Mouse (Mus musculus): ENCODE data around the gene Xrcc4.
"Not testable (repeated sequence)": the region's sequence is repeated elsewhere in the genome, so short reads cannot be mapped to it uniquely, and the experiment has no call there.

Xrcc4 gene

GRCm38 (mm10) chr13:90088962-90089824 is at the start of gene Xrcc4, which contains the start of gene Tmem167:
Gene Xrcc4 (minus strand): TSS chr13:90089608.
Gene Tmem167 (plus strand): TSS chr13:90089123.
- peak; percentile 85 for DNase-seq

- DNase-seq = no peak
Observed at GRCm38 (mm10) chr13:90136156-90136910, 46.9 kb upstream of the Xrcc4 start.

DNA sequence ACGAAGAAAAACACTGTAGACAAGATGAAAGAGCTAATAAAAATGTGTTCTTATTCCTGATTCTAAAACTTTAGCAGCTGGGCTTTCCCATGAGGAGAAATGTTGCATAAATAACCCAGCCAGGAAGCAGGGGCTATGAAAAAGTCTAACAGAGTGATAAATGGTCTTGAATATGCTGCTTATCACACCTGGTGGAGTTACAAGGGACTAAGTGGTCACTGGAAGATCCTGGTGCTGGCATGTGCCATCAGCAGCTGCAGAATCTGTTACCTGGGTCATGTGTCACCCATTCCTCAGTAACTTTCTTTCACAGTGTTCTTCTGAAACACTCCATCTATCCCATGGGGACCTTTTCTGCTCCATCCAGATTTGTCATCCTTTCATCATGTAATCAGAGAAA is 22.3 kb upstream of the Xrcc4 start:
- DNase-seq = no peak

GRCm38 (mm10) chr13:90108746-90109145 is 19.3 kb upstream of the Xrcc4 start:
- DNase-seq = not testable (repeated sequence)

DNA sequence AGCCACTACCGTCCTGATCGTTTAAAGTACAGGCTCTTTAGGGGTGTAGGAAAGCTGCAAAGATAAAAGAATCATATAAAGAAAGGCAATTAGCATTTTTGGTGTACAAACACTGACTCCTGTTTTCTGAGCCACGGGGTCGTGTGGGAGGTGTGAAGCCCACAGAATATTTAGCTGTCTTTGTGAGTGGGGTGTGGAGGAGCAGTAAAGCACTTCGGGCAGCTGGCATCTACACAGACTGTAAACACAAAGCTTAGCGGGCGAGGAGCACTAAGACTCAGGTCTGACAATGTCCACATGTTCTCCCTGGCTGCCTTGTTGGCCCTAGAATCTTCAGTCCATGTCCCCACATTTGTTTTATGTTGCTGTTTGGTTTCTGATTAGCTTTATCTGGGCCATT is 16.7 kb upstream of the Xrcc4 start:
- DNase-seq = no peak

- no peak for DNase-seq
Observed at GRCm38 (mm10) chr13:90101514-90101913, 12.1 kb upstream of the Xrcc4 start.

DNA sequence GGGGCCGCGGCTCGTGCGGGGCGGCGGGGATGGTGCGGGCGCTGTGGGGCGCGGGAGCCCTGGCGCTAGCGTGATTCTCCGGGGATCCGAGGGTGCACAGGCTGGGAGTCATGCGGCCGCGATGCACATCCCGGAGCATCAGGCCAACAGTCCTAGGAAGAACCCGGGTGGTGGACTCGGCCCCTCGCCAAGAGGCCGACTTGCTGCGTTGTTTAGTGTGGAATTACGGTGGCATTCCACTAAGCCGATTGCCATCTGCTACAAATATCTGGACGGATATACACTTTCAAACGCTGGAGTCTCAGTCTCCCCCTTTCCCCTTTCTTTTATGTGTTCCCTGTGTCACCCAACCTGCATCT is 396 bp upstream of the Xrcc4 start:
- no peak for DNase-seq

GRCm38 (mm10) chr13:90061877-90062276 is 27.5 kb downstream of the Xrcc4 start:
- DNase-seq = no peak

- no peak for DNase-seq
Observed at GRCm38 (mm10) chr13:90052408-90052807, 37.0 kb downstream of the Xrcc4 start.

DNA sequence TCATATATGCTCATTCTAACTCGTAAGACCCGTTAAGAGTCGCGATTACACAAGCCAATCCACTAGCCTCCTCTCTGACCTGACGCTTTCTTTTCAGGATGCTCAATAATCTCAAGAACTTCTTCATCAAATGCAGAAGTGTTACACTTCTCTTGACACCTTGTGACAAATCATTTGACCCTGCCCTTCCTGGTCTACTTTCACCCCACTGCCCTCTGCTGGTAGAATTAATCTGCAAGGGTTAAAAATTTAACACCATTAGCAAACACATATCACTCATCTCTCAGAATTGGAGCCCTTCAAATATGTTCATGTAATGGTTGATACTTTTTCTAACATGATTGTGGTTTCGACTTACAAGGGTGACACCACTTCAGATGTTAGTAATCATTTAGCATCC is 37.7 kb downstream of the Xrcc4 start:
- peak; percentile 8 for DNase-seq

GRCm38 (mm10) chr13:90039613-90040012 is 49.8 kb downstream of the Xrcc4 start:
- no peak for DNase-seq

- no peak for DNase-seq
Observed at GRCm38 (mm10) chr13:90032977-90033376, 56.4 kb downstream of the Xrcc4 start.

GRCm38 (mm10) chr13:90032523-90032922 is 56.9 kb downstream of the Xrcc4 start:
- DNase-seq = no peak

DNA sequence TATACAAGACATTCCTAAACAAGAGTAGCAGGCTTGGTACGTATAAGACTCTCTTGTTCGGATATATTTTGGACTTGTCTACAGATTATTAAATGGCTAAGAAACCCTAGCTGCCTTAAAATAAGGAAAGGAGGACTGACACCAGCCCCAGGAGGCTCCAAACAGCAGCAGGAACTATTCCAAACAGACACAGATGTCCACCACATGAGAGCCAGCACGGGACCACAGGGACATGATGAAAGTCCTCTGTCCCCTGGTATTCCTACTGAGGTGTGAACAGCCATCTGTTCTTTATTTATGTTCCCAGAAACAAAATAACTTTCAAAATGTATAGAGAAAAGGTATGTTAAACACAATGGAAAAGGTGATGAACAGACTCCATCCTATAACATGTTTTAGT is 58.5 kb downstream of the Xrcc4 start:
- DNase-seq = no peak

GRCm38 (mm10) chr13:90012620-90013019 is 76.8 kb downstream of the Xrcc4 start:
- DNase-seq = no peak

GRCm38 (mm10) chr13:90012198-90012597 is 77.2 kb downstream of the Xrcc4 start:
- no peak for DNase-seq

DNA sequence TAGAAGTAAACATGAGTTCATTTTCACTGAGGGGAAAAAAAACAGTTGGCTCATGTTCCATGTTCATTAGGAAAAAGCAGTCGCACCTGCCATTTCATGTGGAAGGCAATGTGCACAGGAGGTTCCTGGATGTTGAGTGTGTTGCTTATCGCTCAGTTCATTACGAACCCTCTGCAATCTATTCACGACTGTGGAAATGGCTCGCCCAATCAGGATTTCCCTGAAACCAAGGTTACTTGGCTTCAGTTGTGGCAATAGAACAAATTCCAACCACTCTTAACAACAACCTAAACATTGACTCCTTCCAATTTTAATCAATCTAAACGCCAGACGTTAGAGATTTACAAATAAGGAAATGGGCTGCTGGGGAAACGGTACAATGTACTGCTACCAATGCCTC is 78.3 kb downstream of the Xrcc4 start:
- DNase-seq = no peak

- DNase-seq = no peak
Observed at GRCm38 (mm10) chr13:90009786-90010185, 79.6 kb downstream of the Xrcc4 start.

DNA sequence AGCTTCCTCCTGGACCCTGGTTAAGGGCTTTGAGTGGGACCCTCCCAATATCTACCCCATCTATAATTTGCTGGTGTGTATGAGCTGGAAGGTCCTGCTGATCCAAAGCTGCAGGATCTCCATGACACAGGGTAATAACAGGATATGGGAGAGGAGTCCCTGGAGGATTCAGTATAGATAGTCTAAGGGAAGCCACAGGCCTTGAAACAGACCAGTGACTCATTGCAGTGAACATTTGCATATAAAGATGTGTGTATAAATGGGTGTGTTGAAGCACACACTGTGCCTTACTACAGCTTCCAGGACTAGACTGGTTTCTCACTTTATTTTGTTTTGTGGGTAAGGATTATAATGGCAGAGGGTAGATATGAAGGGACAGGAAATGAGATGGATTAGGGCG is 83.8 kb downstream of the Xrcc4 start:
- DNase-seq = no peak

- no peak for DNase-seq
Observed at GRCm38 (mm10) chr13:89997531-89997930, 91.9 kb downstream of the Xrcc4 start.

DNA sequence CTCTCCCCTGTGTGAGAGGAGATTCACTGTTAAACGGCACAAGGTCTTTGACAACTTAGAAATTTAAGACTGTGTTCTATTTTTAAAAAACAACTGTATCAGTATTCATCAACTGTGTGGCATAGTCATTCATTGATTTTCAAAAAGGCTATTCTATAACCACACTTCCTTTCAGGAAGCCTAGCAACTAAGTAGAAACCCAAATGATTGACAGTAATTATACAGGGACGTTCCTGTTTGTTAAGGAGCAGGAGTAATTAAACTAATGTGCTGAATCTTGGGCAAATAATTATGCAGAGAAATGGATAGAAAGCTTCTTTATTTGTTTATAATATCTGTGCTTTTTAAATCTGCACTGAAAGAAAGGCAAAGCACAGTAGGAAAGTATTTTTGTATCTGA is 103.3 kb downstream of the Xrcc4 start:
- no peak for DNase-seq

DNA sequence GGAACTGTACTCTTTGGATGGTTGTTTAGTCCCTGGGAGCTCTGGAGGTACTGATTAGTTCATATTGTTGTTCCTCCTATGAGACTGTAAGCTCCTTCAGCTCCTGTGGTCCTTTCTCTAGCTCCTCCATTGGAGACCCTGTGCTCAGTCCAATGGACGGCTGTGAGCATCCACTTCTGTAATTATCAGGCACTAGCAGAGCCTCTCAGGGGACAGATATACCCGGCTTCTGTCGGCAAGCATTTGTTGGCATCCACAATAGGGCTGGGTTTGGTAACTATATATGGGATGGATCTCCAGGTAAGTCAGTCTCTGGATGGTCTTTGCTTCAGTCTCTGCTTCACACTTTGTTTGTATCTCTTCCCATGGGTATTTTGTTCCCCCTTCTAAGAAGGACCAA is 118.5 kb downstream of the Xrcc4 start:
- no peak for DNase-seq

DNA sequence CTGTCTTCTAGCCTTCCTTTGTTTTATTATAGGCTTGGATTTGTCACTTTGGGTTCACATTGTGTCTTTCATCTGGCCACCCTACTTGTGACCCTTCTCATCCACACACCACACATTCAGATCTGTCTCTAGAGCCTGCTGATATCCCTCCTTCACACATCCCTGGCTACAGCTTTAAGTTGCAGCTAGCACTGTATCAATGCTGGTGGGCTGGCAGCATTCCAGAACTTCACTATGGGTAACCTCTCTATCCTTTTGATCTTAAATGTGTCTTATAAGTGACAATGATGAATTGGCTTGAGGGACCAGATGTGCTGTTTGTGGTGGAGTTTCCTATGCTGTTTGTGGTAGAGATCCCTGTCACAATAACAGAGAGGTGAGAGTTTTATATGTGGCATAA is 120.7 kb downstream of the Xrcc4 start:
- DNase-seq = no peak

DNA sequence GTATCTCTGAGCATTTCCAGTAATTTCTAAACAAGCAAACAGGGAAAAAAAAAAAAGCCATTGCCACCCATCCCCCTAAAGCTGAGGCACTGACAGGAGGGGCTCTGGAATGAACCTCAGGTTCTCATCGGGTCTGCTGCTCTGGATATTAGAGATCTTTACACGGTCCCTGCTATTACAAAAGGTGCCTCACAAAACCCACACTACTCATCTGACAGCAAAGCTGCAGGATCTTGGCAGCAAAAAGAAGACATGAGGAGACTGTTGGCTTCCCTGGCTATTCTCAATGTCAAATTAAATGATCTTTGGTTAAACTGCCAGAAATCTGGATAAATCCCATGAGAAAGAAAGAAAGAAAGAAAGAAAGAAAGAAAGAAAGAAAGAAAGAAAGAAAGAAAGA is 145.1 kb downstream of the Xrcc4 start:
- no peak for DNase-seq
